Mouse (Mus musculus) regulatory T cell (primary cell): ENCODE data around the gene Bad.
"Not testable (repeated sequence)": the region's sequence is repeated elsewhere in the genome, so short reads cannot be mapped to it uniquely, and the experiment has no call there.

ENCODE experiments used
- in situ Hi-C: fragments of 300-600 bp; cut with MboI, MseI; formaldehyde crosslinking; loops from one replicate; pipeline ENCODE4 v1.15.1; 2025; ENCODE audit warnings: high pct_unique_total_duplicates

The Bad gene

DNA sequence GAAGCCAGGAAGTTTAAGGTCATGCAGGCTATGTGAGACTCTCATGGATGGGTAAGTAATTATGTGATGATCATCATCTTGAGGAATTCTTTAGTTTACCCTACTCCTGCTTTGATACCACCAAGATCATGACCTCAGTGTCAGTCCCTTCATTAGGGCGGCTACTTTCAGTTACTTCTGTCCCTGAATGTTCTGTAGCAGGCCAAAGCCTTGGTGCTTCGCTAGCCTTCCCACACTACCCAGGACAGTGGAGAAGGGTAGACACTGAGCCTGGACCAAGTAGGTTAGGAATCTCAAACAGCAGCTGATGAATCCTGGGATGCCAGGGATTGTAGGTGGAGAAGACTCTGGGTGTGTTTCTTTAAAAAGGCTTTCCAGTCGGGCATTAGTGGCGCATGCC, 39.8 kb downstream of the Bad start:
- in situ Hi-C loops, result no loop called here

DNA sequence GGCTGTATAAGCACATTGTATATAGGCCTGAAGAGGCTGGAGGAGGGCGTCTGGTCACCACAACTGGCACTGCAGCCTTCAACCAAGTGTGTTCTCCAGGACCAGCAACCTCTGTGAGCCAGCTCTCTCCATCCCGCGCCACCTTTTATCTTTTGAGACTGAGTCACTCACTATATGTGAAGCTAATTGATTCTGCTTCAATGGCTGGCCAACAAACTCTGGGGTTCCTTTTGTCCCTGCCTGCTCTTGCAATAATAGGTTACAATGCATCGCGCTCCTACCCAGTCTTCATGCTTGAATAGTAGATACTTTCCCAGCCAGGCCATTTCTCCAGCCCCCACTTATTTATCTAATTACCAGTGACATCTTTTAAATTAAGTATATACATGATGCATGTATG, 42.0 kb downstream of the Bad start:
- in situ Hi-C loops, result no loop called here

DNA sequence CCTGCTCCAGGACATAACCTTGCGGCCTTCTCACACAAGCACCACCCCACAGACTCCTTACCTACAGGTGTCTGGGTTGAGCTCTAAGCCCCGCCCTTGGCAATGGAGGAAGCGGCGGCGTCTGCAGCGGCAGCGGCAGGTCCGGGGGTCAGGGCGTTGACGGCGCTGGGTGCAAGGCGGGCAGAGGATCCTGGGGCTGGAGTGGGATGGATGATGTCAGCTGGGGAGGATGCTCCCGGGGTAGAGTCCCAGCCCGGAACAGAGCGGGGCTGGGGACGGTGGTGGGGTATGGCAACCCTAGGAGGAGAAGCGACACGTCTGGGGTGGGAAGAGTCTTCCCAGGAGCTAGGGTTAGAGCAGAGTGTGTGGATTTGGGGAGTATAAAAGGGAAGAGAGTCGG, 43.6 kb downstream of the Bad start:
- in situ Hi-C loops, result no loop called here

DNA sequence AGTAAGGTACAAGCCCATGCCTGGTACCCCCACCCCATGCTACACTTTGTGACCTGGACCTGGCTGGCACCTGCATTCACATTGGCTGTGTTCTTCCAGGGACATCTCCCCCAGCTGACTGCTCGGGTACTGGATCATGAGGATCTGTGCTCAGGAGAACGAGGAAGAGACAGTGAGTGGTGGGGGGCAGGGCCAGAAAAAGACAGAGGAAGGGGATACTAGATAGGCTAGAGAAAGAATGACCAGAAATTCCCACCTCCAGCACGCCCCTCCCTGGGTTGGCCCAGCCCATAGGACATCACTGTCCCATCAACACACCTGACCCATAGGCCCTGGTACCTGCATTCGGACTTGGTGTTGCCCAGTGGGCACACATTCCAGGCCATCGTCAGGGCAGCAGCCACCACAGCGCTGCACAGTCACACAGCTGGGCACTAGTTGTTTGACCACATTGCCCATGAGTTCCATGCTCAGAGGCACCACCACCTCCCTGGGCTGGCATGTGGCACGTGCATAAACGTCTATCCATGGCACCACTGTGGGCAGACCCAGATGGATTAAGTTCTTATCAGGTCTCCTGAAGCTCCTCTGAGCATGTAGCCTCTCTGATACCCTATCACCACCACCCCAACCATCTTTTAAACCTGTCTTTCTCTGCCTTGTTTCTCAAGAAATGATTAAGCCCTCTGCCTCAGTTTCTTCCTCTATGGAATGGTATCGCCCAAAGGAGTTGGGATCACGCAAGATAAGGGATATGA, 44.5 kb downstream of the Bad start:
- in situ Hi-C loops, result no loop called here

DNA sequence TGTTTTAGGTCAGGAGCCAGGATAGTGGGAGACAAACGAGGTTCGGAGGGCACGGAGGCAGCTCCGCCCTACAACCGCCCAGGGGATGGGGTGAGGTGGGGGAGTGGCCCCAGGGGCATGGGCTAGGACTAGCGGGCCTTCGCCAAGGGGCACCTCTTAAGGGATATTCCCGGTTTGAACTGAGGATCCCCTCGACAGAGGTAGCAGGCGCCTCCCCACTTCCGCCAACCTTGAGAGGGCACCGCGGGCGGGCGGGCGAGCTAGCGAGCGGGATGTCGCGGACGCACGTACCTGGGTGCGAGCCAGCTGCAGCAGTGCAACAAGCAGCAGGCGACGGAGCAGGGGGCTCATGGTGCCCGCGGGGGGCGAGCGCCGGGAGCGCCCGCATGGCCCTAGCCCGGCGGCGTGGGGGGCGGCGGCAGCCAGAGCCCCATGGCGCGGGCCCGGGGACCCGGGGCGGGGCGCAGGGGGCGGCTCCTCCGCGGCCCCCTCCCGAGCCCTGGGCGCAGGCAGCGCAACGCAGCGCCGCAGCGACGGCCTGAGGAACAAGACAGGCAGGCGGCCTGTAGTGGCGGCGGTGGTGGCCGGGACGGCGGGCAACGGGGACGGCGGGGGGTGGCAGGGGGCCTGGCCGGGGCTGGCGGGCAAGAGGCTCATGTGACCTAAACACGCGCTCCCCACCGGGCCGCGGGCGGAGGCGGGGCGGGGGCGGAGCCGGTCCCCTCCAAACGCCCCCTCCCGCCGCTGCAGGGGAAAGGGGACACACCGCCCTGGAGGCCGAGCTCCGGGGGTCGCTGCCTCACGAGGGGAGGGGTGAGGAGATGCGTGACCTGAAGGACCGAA, 45.6 kb downstream of the Bad start, which contains the start of gene Vegfb:
Gene Vegfb, minus strand, starts transcription at position 591 of the 843 bp plus-strand sequence.
- in situ Hi-C loops, result no loop called here

DNA sequence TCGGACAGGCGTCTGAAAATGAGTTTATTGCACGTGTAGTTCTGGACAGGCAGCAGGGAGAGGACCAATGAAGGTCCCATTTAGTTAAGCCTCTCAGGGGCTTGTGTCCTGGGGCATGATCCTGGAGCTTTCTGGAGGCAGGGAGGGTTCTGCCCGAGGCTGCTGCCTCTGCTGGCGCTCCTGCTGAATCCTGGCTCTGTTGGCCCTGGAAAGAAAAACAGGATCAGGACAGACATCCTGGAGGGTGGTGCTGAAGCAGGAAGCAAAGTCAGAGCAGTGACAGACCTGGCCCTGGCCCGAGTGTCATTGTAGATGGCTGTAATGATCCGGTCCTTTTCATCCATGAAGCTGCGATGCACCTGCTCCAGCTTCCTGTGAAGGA, 46.2 kb downstream of the Bad start:
- in situ Hi-C loops, result no loop called here

DNA sequence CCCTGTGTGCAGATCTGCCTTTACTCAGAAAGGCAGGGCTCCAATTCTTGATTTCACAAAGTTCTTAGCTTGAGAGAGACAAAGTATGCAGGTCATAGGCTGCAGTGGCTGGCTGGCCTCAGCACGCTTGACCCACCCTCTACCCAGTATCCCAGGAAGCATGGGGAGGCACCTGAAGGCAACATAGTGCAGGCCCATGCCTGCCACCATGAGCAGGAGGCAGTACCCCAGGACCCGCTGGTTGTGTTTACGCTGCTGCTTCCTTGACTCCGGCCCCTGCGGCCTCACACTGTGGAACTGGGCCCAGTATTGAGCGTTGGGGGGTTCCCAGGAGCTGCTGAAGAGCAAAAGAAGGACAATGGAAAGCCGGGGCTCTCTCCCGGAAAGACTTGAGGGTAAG, 47.6 kb downstream of the Bad start:
- in situ Hi-C loops, result no loop called here

DNA sequence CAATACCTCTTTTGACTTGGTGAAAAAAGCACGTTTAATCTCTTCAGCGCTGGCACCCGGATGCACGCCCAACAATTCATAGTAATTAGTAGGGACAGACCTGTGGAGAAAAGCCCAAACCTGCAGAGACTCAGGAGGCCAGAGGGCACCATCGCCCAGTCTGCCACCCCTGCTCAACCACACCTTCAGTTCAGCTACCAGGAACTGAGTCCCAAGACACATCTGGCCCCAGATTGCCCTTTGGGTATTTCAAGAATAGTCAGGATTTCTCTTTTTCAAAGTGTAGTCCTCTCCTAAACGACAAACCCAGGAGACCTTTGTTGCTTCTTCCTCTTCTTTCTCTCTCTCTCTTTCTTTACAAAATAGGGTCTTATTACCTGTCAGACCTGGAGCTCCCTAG, 49.1 kb downstream of the Bad start:
- in situ Hi-C loops, result no loop called here

DNA sequence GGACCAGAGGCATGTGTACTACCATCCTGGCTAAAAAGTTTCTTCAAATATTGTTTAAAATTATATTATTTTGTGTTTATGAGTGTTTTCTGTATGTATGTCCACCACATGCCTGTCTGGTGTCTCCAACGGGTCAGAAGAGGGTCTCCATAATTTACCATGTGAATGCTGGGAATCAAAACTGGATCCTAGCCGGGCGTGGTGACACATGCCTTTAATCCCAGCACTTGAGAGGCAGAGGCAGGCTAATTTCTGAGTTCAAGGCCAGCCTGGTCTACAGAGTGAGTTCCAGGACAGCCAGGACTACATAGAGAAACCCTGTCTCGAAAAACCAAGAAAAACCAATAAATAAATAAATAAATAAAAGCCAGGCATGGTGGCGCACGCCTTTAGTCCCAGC, 49.5 kb downstream of the Bad start:
- in situ Hi-C loops, result not testable (repeated sequence)

DNA sequence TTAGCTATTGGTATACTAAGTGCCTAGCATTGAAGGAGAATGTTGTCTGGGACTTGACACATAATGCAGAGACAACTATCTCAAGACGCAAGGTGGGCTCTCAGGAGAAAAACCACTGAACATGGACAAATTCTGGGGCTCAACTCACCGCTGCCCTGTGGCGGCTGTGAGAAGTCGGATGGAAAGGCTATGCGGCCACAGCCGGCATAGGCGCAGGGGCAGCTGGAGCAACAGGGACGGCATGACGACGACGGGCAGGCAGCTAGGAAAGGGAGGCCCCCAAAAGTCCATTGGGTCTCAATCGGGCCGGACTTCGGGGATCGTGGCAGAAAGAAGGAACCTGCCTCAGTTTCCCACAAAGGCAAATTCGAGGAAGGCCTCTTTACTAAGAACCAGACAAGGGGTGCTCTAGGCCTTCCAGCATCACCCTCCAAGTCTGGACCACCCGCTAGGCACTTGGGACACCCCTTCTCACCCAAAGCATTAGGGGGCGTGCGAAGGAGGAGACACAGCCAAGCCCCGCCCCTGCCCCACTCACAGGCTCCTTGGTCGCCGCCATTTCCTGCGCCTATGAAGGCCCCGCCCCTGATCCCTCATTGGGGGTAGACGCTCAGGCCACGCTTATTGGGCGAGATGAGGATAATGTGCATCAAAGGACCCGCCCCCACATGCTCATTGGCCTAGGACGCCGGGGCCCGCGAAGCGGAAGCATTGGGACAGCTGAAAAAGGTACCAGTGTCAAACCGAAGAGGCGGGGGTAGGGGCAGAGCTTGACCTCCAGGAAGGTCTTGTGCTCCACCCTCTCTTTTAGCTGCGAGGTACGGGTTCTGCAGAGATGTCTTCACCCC, 50.6 kb downstream of the Bad start, which contains the start of gene Dnajc4:
Gene Dnajc4, minus strand, starts transcription at position 562 of the 848 bp plus-strand sequence.
- in situ Hi-C loops, result no loop called here

DNA sequence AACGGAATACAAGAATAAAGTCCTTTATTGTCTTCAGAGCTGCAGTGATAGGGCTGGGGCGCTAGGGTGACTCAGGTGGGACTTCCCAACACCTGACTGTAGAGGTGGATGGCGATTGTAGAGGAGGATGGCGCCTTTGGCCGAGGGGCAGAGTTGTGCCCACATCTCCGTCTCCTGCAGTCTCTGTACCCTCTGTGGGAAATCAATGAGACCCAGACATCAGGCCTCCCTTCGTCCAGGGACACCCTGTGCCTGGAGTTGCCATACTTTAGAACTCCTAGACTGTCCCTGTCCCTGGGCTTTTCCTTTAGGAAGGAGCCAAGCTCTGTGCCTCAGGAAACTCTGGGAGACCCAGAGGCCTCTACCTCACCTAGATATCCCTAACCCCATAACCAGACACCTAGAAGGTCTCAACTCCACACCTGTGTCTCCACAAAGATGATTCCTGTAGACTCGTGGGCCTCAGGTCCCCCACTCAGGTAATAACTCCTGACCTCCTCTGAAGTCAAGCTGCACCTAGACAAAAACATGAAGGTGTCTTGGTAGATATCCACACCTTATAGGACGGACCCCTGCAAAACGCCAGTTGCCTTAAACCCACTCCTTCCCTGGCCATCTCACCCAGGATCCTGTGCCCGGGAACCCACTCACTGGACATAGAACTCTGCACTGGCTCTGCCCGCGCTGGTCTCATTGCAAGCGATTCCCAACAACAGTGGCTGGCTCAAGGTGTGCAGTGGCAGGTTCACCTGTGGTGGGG, 51.5 kb downstream of the Bad start:
- in situ Hi-C loops, result no loop called here

DNA sequence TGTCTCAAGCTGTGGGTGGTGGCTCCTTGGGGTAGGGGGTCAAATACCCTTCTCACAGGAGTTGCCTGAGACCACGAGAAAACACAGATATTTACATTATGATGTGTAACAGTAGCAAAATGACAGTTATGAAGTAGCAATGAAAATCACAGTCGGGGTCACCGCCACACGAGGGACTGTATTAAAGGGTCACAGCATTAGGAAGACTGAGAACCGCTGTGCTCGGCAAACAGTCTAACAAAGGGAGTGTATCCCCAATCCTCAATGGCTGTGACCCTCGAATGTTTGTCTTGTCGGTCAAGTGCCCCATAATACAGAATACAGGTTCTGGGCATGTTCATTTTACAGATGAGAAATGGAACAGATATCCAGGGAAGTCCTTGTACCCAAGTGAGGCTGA, 52.3 kb downstream of the Bad start:
- in situ Hi-C loops, result no loop called here

DNA sequence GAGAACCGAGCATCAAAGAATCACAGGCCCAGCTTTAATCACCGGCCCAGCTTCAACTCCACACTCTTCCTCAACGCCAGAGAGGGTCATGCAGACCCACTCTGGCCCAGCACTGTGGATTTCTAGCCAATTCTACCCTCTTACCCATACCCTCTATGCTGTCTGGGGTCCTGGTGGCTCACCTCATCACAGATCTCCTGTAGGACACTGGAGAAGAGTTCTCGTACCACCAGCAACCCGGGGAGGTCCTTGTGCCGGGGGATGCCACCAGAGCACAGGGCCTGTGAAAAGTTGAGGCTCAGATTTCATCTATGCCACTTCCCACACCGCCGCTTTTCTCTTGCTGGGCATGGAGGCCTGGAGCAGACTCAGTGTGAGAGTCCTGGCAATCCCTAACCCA, 52.8 kb downstream of the Bad start:
- in situ Hi-C loops, result no loop called here

DNA sequence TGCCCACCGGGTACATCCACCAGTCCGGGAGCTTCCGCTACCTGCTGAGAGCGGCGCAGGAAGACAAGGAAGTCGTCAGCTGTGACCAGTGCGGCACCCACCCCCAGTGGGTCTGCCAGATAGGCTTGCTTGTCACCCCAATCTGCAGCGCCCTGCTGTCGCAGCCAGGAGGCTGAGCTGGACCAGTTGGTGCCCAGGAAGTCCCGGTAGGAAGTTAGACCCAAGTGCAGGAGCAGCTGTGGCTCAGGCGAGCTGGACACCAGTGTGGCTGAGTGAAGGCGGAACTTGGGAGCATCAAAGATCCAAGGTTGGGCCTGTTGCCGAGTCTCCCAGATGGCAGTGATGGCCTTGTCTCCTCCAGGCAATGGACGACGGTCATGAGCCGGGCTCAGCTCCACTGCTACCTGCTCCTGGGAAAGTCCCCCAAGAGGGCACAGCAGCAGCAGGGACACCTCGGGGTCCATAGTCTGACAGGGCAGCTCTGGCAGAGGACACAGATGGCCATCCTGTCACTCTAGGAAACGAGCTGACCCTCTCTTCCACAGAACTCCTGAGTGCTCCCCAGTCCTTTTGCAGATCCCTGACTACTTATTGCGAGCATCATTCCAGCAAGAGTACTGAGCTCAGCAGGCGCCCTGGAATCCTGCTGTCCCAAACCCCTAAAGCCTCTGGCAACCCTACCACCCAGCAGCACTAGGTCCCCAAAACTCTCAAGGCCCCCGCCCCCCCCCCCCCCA, 53.8 kb downstream of the Bad start:
- in situ Hi-C loops, result no loop called here

DNA sequence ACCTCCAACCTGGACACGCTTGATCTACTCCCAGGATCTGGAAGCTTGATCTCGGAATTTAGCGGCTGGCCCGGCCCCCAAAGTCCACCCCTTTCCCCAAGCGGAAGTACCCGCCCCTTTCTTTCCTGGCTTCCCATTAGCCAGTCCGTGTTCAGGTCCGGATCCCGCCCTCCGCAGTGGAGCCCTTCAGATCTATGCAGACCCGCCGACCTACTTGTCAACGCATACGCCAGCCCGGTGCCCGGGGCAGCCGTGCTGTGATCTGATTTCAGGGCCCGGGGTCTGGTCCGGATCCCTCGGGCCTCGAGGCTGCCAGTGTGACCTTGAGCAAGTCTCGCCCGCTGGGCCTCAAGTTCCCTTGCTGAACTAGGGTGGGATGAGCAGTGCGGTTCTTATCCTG, 54.3 kb downstream of the Bad start, which contains the start of the genes Nudt22 and Trpt1:
Gene Nudt22, minus strand, starts transcription at position 112 of the 400 bp plus-strand sequence.
Gene Trpt1, plus strand, starts transcription at position 126 of the 400 bp plus-strand sequence.
- in situ Hi-C loops, result no loop called here

DNA sequence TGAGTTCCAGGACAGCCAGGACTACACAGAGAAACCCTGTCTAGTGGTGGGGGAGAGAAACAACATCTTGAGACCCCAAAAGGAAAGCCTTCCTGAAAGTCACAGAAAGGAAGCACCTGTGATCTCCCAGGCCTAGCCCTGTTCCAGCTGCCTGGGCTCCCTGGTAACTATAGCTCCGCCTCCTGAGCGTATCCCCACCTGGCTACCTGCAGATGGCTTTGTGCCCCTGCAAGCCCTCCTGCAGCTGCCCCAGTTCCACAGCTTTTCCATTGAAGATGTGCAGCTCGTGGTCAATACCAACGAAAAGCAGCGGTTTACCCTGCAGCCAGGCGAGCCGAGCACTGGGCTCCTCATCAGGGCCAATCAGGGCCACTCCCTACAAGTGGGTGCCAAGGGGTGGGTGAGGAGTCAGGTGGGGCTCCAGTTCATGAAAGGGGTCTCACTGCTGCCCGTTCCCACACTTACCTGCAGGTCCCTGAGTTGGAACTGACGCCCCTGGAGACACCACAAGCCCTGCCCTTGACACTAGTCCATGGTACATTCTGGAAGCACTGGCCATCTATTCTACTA, 56.1 kb downstream of the Bad start:
- in situ Hi-C loops, result no loop called here

DNA sequence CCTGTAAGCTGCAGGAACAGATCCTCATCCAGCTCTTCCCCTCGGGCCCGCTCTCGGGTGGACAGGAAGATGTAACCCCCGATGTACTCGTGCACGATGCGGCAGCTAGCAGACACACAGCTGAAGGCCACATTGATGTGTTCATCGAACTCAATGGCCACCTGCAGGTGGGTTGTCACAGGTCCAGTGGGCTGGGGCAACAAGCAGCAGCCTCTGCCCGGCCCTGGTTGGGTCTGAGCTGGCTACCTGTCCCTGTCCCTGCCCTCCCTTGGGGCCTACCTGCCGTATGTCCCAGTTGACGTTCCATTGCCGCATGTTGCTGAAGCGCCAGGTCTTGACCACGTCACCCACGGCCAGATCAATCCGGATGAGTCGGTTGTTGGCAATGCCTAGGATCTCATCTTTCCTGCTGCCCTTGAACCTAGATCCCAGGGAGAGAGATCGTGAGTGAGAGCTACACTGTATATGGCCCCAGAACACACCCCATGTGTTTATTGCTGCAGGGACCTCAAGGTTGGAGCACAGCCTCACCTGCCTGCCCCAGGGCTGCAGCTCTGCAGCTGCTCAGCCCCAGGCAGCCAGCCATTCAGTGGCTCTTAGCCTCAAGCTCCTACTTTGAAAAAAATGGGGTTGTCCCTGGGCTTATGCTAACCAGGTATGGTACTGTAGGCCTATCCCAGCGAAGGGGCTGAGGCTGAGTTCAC, 57.9 kb downstream of the Bad start:
- in situ Hi-C loops, result no loop called here
